Mouse (Mus musculus) adipocyte (in vitro differentiated cells): ENCODE results near the gene Phactr2.

Experiments used
- DNase-seq: peaks from one replicate; pipeline ENCODE4 v3.0.0-alpha.2; 2016; ENCODE audit warnings: low spot score

Phactr2 gene

DNA sequence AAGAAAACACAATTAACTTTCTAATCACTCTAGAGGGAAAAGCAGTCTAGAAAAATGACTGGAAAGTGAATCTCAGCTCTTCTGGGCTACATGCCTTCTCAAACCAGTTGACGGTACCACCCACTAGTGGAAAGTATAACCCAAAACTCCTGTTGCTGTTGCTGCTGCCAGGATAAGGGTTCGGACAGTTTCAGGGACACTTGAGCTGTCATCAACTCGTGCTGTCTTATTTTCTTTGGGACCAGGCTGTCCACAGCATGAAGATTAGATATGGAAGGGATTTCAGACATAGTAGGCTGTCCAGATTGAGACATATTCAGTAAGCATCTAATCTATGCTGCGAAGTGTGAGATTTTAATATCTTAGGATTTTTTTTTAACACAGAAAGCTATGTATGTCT, 199.5 kb downstream of the Phactr2 start:
- no peak for DNase-seq

GRCm38 (mm10) chr10:13273756-13274155, 200.5 kb downstream of the Phactr2 start:
- no peak for DNase-seq

DNA sequence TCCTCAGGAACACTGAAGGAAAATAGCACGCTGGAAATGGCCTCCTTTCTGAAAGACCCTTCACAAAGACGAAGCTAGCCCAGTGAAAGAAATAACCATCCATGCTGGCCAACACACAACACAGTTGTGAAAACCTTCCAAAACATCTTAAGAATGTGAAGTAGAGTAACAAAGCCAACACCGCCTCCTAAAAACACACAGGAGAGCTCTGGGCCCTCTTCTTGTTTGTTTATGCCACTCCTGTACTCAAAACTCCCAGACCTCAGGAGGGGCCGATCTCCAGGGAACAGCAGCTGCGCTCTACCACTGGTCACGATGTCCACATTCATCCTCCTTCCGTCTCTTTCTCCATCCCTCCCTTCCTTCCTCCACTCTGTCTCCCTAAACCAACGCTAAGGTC, 202.5 kb downstream of the Phactr2 start:
- DNase-seq, result no peak

DNA sequence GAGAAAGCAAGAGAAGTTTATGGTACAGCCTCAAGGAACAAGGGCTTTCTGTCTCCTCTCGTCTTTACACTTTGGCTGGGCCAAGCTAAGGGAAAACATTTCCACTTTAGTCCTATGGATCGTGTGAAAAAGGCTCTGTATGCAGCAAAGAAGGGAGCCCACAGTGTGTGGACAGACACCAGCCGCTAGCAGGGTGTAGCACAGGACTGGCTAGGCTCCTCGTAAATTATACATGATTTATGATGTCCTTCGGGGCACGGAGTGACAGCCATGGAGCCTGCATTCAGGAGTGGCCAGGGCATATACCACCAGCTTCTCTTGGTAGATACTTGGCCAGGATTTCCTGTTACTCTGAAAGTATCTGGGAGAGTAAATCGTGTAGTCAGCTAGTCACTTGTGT, 203.1 kb downstream of the Phactr2 start:
- no peak for DNase-seq

DNA sequence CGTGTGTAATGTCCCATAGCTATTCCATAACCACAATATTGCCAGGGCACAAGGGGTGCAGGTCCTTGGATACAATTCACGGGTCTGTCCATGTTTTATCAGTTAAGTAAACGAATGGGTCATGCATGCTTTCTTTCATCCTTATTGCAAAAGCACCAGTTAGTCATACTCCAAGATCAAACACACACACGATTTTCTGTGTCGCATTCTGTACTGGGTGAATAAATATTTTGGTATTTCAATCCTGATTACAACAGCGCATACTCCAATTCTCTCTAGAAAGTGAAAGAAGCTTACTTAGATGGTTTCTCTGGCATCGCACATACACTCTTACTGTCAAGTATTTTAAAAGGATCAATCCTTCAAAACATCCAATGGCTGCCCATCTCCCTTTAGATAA, 203.9 kb downstream of the Phactr2 start:
- no peak for DNase-seq

GRCm38 (mm10) chr10:13259251-13259650, 215.0 kb downstream of the Phactr2 start:
- no peak for DNase-seq

- DNase-seq, result no peak
Observed at GRCm38 (mm10) chr10:13256196-13256595, 218.0 kb downstream of the Phactr2 start.

- no peak for DNase-seq
Observed at GRCm38 (mm10) chr10:13250280-13250679, 223.9 kb downstream of the Phactr2 start.

DNA sequence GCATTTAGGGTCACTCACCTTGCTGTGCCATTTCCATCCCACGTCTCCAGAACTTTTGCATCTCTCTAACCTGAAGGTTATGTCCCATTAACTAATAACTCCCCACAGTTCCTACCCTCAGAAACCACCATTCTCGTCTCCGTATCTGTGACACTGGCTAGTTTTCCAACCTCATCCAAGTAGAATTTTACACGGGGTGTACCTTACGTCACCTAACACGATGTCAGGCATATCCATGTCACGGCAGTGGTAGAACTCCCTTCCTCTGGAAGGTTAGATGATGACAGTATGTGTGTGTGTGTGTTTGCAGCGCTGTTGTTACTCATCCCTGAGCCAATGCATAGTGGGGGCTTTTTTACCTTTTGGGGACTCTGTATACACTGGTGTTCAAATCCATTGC, 225.1 kb downstream of the Phactr2 start:
- DNase-seq, result no peak

DNA sequence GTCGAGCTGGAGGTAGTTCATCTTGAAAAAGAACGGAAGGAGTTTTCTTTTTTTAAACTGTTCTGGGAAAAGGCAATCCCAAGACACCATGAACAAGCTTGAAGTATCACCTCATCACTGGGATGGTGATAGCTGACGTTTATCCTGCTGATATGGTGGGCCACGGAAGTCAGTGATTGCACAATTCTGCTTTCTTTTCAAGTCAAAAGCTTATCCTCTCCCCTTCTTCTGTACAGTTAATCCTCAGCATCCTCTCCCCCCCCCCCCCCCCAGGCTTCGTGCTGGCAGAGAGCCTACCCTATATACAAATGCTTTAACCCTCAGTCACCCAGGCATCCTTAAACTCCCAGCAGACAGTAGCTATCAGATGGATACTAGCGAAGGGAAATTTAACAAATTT, 228.5 kb downstream of the Phactr2 start:
- DNase-seq, result no peak

DNA sequence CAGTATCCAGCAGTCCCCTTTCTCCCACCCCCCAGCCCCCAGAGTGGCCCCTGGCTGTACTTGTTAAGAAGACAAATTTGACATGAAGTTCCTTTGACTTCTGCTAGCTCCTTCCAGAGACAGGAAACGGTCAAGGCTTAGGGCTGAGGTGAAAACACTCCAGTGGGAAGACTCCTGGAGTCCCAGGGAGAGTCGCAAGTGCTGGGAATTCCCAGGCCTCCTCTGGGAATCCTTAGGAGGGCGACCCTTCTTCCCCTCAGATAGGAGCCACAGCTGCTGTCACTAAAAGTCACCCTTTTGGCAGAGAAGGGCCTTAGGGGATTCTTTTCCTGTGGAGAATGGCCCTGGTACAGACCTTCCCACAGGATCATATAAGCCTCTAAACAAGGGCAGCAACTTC, 230.0 kb downstream of the Phactr2 start:
- no peak for DNase-seq

DNA sequence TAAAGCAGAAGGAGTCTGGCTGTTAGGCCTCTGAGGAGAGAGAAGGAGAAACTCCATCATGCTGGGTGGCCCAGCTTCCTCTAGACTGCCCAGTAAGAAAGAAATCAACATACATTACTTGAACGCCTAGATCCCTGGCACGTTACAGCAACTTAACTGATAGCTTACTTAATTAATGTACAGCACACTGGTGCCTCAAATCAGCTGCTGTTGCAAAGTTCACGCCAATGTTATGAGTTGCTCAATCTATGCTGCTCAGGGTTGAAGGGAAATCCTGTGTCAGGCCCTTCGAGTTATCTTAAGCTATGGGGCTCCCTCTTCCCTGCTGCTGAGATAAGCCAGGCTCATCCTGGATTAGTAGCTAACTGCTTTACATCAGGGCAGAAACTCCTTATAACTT, 233.8 kb downstream of the Phactr2 start:
- no peak for DNase-seq

DNA sequence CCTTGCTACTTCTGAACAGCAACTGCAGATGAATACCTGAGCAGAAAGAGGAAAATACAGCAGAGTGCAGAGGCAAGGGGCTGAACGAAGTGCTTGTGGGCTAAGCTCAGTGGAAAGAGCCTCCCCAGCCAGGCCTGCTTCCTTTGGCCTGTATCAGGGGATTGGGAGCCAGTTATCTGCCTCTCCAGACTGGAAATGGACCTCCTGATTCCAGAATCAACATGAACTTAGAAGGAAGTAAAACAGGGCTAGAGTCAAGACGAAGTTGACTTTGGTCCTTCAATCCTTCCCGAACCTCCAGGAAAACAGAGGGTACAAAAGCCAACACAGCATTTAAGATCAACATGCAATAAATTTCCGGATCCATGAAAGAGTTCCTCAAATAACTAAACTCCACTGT, 236.0 kb downstream of the Phactr2 start:
- no peak for DNase-seq

DNA sequence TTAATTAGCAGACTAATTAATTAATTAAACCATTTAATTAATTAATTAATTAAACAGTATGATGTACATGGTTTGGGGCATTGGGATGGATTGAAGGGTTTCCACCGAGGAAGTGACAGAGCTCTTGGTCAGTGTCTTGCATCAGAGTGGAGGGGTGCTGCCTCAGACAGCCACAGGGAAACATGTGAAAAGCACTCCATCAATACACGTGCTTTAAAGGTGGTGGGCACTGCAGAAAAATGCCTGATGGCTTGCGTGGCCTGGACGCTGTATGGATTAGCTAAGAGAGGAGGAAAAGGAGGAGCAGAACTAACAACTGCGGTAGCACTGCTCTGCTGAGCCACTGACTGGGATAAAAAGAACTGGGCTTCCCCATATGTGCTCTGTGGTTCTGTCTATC, 237.3 kb downstream of the Phactr2 start:
- no peak for DNase-seq

DNA sequence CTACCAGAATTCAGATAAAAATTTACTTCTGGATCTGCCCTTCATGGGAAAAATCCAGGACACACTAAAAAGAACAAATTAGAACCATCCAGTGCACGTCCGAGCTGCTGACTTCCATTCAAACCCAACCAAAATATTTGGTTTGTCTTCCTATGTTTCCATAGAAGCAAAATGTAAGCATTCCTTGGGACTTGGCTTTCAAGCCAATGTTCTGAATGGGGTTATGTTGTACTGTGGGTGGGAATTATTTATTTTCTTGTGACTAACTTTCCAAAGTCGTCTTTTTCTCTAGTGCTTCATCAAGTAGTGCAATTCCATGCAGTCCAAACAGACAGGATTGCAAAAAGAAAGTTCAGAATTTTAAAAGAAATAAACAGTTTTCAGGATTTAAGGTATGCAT, 239.7 kb downstream of the Phactr2 start:
- no peak for DNase-seq

DNA sequence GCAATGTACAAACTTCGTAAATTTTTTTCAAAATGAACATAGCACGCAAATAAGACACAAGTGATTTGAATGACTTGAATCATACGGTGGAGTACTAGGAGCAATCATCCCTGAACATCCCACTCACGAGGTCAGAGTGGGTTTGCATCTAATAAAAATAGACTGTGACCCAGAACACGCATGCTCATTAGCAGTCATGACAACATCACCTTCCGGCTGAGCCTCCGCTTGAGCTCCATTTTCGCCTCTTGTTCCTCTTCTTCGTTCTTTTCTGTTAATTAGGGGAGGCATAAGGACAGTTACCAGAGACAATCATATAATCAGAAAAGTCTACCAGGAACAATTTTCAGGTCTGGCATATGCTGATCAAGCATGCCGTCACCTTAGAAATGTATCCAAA, 240.3 kb downstream of the Phactr2 start:
- DNase-seq, result no peak

DNA sequence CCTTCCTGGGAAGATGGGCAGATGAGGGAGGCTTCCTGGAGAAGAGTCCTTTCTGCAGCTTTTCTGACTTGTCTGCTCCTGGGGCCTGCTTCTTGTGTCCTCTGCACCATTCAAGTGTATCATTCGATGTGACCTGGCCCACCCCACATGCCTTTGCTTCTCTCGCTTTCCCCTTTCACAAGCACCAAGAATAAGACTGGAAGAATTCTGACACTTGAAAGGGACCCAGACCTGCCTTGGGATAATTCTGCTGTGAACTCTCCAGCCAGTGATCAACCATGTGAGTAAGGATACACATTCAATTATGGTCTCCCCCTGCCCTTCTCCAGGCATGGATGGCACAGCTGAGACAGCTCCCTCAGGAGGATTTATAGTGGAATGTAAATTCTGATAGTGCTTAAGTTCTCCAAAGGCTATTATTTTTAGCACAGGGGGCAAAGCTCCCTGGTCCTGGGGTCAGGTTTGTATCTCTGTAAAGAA, 241.0 kb downstream of the Phactr2 start:
- DNase-seq, result no peak

DNA sequence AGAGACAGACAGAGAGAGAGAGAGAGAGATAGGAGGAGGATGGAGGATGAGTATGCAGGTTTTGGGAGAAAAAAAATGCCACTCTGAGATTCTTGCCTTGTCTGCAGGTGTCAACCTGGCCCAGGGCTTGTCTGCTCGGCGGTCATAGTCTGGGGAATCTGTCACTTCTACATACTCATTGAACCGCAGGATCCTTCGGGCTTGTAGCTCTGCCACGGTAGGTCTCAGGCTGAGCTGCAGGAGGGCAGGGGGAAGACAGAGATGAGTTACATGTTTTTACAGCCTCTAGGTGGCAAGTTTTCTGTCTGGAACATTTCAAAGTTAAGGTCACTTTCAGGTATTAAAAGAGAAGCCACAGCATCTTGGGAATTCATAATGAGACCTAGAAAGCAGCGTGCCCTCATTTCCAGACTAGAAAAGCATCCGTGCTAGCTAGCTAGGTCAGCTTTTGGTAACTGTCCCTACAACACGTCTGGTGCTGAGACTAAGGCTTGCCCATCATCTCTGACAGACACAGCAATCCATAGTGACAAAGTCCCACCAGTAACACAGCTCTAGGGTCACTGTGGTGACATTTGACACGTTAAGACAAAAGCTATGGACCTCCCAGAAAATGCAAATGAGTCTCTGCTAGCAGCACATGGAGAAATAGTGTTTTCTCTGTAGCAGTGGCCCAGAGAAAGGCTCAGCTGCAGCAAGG, 241.6 kb downstream of the Phactr2 start:
- no peak for DNase-seq

DNA sequence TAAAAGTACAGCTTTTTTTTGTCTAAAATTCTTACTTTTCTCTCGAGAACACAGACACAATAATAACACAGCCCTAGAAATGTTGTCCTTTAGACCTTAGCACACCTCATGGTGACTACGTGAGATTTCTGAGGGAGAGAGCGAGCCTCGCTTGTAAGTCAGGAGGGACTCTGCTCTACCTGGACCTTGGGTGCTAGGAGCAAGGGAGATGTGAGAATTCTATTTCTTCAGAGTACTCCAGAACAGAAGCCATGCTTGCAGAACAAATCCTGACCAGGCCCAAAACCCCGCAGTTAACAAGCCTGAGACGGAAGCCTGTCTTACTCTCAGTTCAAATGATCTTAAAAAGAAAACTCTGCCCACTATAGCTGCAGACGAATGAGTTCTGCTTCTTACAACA, 243.5 kb downstream of the Phactr2 start:
- DNase-seq, result no peak

DNA sequence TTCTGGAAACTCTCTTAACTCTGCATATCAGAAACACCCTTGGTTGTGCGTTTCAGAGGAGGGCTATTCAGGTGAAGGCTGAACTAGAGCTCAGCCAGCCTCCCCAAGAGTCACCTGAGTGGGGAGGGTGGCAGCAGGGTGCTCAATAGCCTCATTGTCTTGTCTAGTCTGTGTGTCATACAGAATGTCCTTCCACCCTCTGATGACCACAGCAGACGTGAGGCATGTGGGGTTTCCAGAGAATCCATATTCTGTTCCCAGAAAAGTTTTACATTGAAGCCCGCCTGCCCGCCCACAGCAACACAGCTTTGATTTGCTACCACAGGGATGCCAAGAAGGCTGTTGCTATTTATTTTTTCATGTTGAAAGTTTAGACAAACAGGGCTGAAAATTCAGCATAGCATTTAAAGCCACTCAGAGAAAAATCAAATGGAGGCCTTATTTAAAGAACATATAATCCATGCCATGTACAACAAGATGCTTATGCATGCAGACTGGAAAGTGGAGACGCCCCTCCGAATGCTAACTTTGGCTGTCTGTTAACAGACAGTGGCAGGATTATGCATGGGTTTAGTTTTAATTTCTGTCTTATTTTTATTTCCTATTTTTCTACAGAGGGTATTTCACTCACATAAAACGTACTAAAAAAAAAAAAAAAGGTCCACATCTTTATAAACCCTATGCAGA, 248.7 kb downstream of the Phactr2 start:
- DNase-seq, result no peak

- no peak for DNase-seq
Observed at GRCm38 (mm10) chr10:13222135-13222534, 252.1 kb downstream of the Phactr2 start.

- no peak for DNase-seq
Observed at GRCm38 (mm10) chr10:13220061-13220460, 254.2 kb downstream of the Phactr2 start.

DNA sequence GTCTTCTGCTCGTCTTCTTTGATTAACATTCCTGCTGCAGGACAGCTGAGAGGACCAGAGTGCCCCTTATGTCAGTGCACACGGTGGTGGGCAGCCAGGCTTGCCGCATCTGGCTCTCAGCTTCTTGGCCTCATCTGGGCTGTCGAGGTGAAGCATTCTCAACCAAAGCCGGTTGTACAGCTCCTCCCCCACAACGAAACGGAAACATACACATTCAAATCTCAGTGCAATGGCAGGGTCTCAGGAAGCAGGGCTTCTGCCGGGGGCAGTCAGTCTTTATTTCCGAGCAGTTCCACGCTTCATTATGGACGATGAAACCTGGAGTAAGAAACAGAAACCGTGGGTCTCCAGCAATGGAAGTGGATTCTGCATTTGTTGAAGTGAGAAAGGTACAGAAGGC, 260.3 kb downstream of the Phactr2 start:
- DNase-seq, result no peak

GRCm38 (mm10) chr10:13212829-13213228, 261.4 kb downstream of the Phactr2 start:
- no peak for DNase-seq
